Mouse (Mus musculus) neural tube, embryonic 11.5 days (tissue): Measurements from ENCODE around the gene Camk2d. TPM values are rescaled to one million over a fixed set of nuclear protein-coding genes. Genes with fewer than 3 reads are reported as not detected.

Experiments used
- ATAC-seq: fragments of 200-750 bp; cut with Nextera tagmentation; 2 replicates; pipeline ENCODE4 v1.8.0; 2017; ENCODE audit warnings: moderate number of reproducible peaks, mild to moderate bottlenecking, moderate TSS enrichment, moderate library complexity; ENCODE audit not compliant: insufficient read depth, low FRiP score, low TSS enrichment
- DNase-seq: peaks from one replicate; pipeline ENCODE4 v3.0.0-alpha.2; 2015; ENCODE audit warnings: low spot score
- H3K27ac ChIP-seq: fragments of 300-500 bp; sonication (generic); 2 replicates; pipeline ENCODE4 v1.5.1; 2014; ENCODE audit warnings: low read depth, mild to moderate bottlenecking, low read length
- H3K27me3 ChIP-seq: fragments of 300-500 bp; sonication (generic); 2 replicates; pipeline ENCODE4 v1.6.1; 2014; ENCODE audit warnings: mild to moderate bottlenecking, low read length, mixed read lengths; ENCODE audit not compliant: control insufficient read depth, insufficient read depth
- H3K36me3 ChIP-seq: fragments of 300-500 bp; sonication (generic); 2 replicates; pipeline ENCODE4 v1.6.1; 2014; ENCODE audit warnings: mild to moderate bottlenecking, low read length, moderate library complexity, mixed read lengths; ENCODE audit not compliant: control insufficient read depth, insufficient read depth
- H3K4me1 ChIP-seq: fragments of 300-500 bp; sonication (generic); 2 replicates; pipeline ENCODE4 v1.6.1; 2014; ENCODE audit warnings: low read length, mixed read lengths; ENCODE audit not compliant: control insufficient read depth, insufficient read depth
- H3K4me2 ChIP-seq: fragments of 300-500 bp; sonication (generic); 2 replicates; pipeline ENCODE4 v1.6.1; 2014; ENCODE audit warnings: low read depth, mild to moderate bottlenecking, moderate library complexity
- H3K4me3 ChIP-seq: fragments of 300-500 bp; sonication (generic); 2 replicates; pipeline ENCODE4 v1.5.1; 2014; ENCODE audit warnings: low read depth, low read length
- H3K9ac ChIP-seq: fragments of 300-500 bp; sonication (generic); 2 replicates; pipeline ENCODE4 v1.6.1; 2014; ENCODE audit warnings: mild to moderate bottlenecking, low read length
- H3K9me3 ChIP-seq: fragments of 300-500 bp; sonication (generic); 2 replicates; pipeline ENCODE4 v1.6.1; 2016; ENCODE audit warnings: low read length; ENCODE audit not compliant: control insufficient read depth
- WGBS: fragments of 180-500 bp; shearing (Covaris S2); extraction: QIAGEN DNeasy Blood & Tissue Kit; methylation state at CpG from one replicate; pipeline ENCODE4 v1.1.7; 2014; 5-methylcytosine and 5-hydroxymethylcytosine counted together
- polyA plus RNA-seq: library from polyadenylated mRNA; unstranded; fragments of >200 nt; fragmentation: Nextera tagmentation; extraction: Ambion mirVana; gene quantifications from 2 replicates; pipeline ENCODE4 v1.2.1, GENCODE M21; 2014

The Camk2d gene
- polyA plus RNA-seq, 1 experiment from 2014 or later = 21.4 TPM

- no peaks in the 10 kb centered on the region for H3K9me3 ChIP-seq
- no peak overlapping the region for H3K4me2 ChIP-seq
- H3K27me3 ChIP-seq = no peaks in the 10 kb centered on the region
- no peak overlapping the region for H3K9ac ChIP-seq
- no peaks in the 10 kb centered on the region for H3K4me1 ChIP-seq
- no peak overlapping the region for H3K4me3 ChIP-seq
- H3K27ac ChIP-seq = no peak overlapping the region
- no peaks in the 10 kb centered on the region for H3K36me3 ChIP-seq
- 93% methylated on average over 3 of the region's 3 CpGs for WGBS
- DNase-seq = no peak
- ATAC-seq = no peak
These were observed 200.9 kb downstream of the Camk2d start for GRCm38 (mm10) chr3:126797025-126797424.

- no peak overlapping the region for H3K4me3 ChIP-seq
- no peak for DNase-seq
- no peaks in the 10 kb centered on the region for H3K27me3 ChIP-seq
- H3K9ac ChIP-seq = no peak overlapping the region
- no peak for ATAC-seq
- H3K27ac ChIP-seq = no peak overlapping the region
- WGBS = 87% methylated on average over 3 of the region's 3 CpGs
- no peaks in the 10 kb centered on the region for H3K9me3 ChIP-seq
- no peaks in the 10 kb centered on the region for H3K4me1 ChIP-seq
- H3K36me3 ChIP-seq = no peaks in the 10 kb centered on the region
- no peak overlapping the region for H3K4me2 ChIP-seq
These were observed 201.7 kb downstream of the Camk2d start for GRCm38 (mm10) chr3:126797810-126798209.

GRCm38 (mm10) chr3:126802988-126803387 lies 206.9 kb downstream of the Camk2d start:
- DNase-seq (no peak), ATAC-seq (no peak)
- no peak overlapping the region for H3K4me3 ChIP-seq
- no peaks in the 10 kb centered on the region for H3K27me3 ChIP-seq
- no peak overlapping the region for H3K9ac ChIP-seq
- H3K9me3 ChIP-seq = no peaks in the 10 kb centered on the region
- H3K4me2 ChIP-seq = no peak overlapping the region
- H3K36me3 ChIP-seq = no peaks in the 10 kb centered on the region
- H3K4me1 ChIP-seq = no peaks in the 10 kb centered on the region
- no peak overlapping the region for H3K27ac ChIP-seq
- WGBS = 92% methylated on average over 6 of the region's 6 CpGs

GRCm38 (mm10) chr3:126804968-126805367 lies 208.9 kb downstream of the Camk2d start:
- Histone ChIP-seq H3K9me3 (no peaks in the 10 kb centered on the region), H3K4me3 (no peak overlapping the region)
- 78% methylated on average over 5 of the region's 5 CpGs for WGBS

GRCm38 (mm10) chr3:126806145-126806544 lies 210.0 kb downstream of the Camk2d start:
- Histone ChIP-seq H3K27me3 (no peaks in the 10 kb centered on the region), H3K9ac (no peak overlapping the region), H3K36me3 (no peaks in the 10 kb centered on the region), H3K4me1 (no peaks in the 10 kb centered on the region), H3K4me2 (no peak overlapping the region), H3K4me3 (no peak overlapping the region), H3K9me3 (no peaks in the 10 kb centered on the region), H3K27ac (no peak overlapping the region)
- DNase-seq = no peak
- ATAC-seq = no peak
- 78% methylated on average over 4 of the region's 4 CpGs for WGBS

More at GRCm38 (mm10) chr3:126804968-126805367, 208.9 kb downstream of the Camk2d start:
- no peaks in the 10 kb centered on the region for H3K27me3 ChIP-seq
- ATAC-seq (no peak), DNase-seq (no peak)
- no peak overlapping the region for H3K9ac ChIP-seq
- no peak overlapping the region for H3K27ac ChIP-seq
- no peak overlapping the region for H3K4me2 ChIP-seq
- no peaks in the 10 kb centered on the region for H3K4me1 ChIP-seq
- no peaks in the 10 kb centered on the region for H3K36me3 ChIP-seq

GRCm38 (mm10) chr3:126809915-126810314 lies 213.8 kb downstream of the Camk2d start:
- H3K27me3 ChIP-seq = no peaks in the 10 kb centered on the region
- no peaks in the 10 kb centered on the region for H3K36me3 ChIP-seq
- ATAC-seq (no peak), DNase-seq (no peak)
- no peak overlapping the region for H3K9ac ChIP-seq
- no peaks in the 10 kb centered on the region for H3K9me3 ChIP-seq
- H3K4me2 ChIP-seq = no peak overlapping the region
- H3K4me1 ChIP-seq = no peaks in the 10 kb centered on the region
- H3K4me3 ChIP-seq = no peak overlapping the region
- 82% methylated on average over 3 of the region's 3 CpGs for WGBS
- no peak overlapping the region for H3K27ac ChIP-seq

- Histone ChIP-seq H3K4me3 (no peak overlapping the region), H3K4me1 (no peaks in the 10 kb centered on the region), H3K27ac (no peak overlapping the region), H3K27me3 (no peaks in the 10 kb centered on the region), H3K36me3 (no peaks in the 10 kb centered on the region), H3K9ac (no peak overlapping the region), H3K9me3 (no peaks in the 10 kb centered on the region), H3K4me2 (no peak overlapping the region)
- 91% methylated on average over 5 of the region's 5 CpGs for WGBS
- DNase-seq (no peak), ATAC-seq (no peak)
These were observed 214.4 kb downstream of the Camk2d start for GRCm38 (mm10) chr3:126810372-126811090.

GRCm38 (mm10) chr3:126811646-126812045 lies 215.5 kb downstream of the Camk2d start:
- no peaks in the 10 kb centered on the region for H3K36me3 ChIP-seq
- H3K4me1 ChIP-seq = no peaks in the 10 kb centered on the region
- no peaks in the 10 kb centered on the region for H3K27me3 ChIP-seq
- WGBS = 89% methylated on average over 3 of the region's 3 CpGs
- H3K4me3 ChIP-seq = no peak overlapping the region
- no peak overlapping the region for H3K9ac ChIP-seq
- no peaks in the 10 kb centered on the region for H3K9me3 ChIP-seq
- H3K4me2 ChIP-seq = no peak overlapping the region
- ATAC-seq (no peak), DNase-seq (no peak)
- H3K27ac ChIP-seq = no peak overlapping the region

- 96% methylated on average over 3 of the region's 3 CpGs for WGBS
- ATAC-seq = no peak
These were observed 226.3 kb downstream of the Camk2d start for GRCm38 (mm10) chr3:126822374-126822773.

More at GRCm38 (mm10) chr3:126822374-126822773, 226.3 kb downstream of the Camk2d start:
- no peaks in the 10 kb centered on the region for H3K9me3 ChIP-seq
- H3K9ac ChIP-seq = no peak overlapping the region
- no peak for DNase-seq
- H3K4me1 ChIP-seq = no peaks in the 10 kb centered on the region
- no peaks in the 10 kb centered on the region for H3K27me3 ChIP-seq
- no peak overlapping the region for H3K4me3 ChIP-seq
- no peak overlapping the region for H3K27ac ChIP-seq
- H3K36me3 ChIP-seq = no peaks in the 10 kb centered on the region
- no peak overlapping the region for H3K4me2 ChIP-seq
